Mouse (Mus musculus) left cerebral cortex, postnatal 14 days (tissue): Measurements from ENCODE around the gene Trpm5. TPM values are rescaled to one million over a fixed set of nuclear protein-coding genes. Genes with fewer than 3 reads are reported as not detected.
A peak's percentile ranks its signal among the peaks of the same experiment; 100 is the strongest.

Experiments
- DNase-seq, 2 experiments: peaks; one replicate each; pipeline ENCODE4 v3.0.0; 2021 to 2022; ENCODE audit warnings: low spot score in 2 of 2, mixed read lengths in 1 of 2
- intact Hi-C: fragments of 180-260 bp; cut with DNase I; formaldehyde crosslinking; loops from one replicate; pipeline ENCODE4 v1.15.1; 2025
- long read RNA-seq, 2 experiments: library from polyadenylated mRNA; stranded (forward); transcript quantifications; one replicate each; pipeline ENCODE4 v2.0.0; 2021
- total RNA-seq, 2 experiments: library from RNA; stranded (reverse); gene quantifications; 2 replicates each; pipeline ENCODE4 v1.2.3; 2021

The Trpm5 gene
- total RNA-seq = under 1 TPM in 1 of 2 experiments, not detected in 1; 0.19 TPM
- long read RNA-seq, experiment 1 = 0 reads
- long read RNA-seq, experiment 2, partial matches to known transcripts = 0 of 1 reads
- long read RNA-seq, experiment 2, other reads (novel, unspliced or antisense) = 1 of 1 reads

DNA sequence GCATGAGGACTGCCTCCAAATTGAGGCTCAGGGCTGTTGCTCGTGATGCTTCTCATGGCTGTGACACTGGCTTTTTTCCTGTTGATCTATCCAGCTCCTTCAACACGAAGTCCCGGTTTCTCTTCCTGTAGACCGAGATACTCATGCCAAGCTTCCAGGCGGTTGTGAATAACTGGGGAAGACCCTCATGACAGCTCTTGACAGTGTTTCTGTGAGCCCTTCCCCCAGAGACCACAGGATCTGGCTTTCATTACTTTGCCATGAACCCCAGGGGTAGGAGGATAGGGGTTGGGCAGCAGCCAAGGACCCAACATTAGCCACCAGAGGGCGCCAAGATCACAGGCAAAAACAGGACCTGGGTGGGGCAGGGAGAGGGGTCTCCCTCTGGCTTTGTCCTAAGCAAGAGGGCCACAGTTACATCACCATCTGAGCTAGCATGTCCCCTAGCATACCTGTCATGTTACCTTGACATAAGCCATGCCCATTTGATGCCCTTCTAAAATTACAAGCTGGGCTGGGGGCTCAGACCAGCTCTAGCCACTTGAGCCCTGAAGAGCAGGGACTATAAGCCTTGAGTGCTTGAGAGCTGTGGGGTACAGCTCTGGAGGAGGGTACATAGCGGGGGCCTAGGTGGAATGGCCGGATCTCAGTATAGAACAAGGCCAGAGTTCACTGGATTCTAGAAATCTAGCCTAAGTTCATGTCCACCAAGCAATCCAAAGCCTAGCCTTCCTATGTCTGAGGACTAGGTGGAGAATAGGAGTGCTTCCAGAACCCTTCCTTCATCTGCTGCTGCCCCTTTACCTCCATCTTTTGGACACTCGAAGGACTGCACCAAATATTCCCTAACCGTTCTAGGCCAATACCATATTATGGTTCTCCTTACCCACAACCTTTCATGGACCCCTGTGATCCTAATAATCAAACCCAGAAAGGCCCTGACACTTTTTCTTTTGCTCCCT is at the start of gene Trpm5:
Gene Trpm5, minus strand, starts transcription at position 51 of the 962 bp plus-strand sequence.
- intact Hi-C loops = loop anchor here (2.0 kb wide), 1 partner anchor 44 kb away; no protein-coding TSS in a partner anchor
- peak; percentile 37 to 39 for DNase-seq

DNA sequence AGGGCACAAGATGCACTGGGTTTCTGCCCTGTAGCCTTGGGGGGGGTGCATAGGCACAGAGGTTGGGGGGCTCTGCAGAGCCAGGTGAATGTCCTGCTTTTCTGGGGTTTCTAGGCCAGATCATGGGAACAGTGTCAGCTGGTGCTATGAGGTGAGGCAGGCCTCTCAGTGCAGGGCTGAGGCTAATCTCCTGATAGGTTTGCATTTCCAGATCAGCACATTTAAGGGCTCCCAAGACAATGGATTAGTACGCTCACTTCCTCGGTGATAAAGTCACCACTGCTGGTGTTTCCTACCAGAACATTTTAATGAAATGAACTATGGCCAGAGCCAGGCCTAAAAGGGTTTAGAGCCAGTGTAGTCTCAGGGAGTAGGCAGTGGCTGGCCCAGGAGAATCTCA is 48.2 kb upstream of the Trpm5 start:
- DNase-seq = no peak
- intact Hi-C loops = no loop called here

DNA sequence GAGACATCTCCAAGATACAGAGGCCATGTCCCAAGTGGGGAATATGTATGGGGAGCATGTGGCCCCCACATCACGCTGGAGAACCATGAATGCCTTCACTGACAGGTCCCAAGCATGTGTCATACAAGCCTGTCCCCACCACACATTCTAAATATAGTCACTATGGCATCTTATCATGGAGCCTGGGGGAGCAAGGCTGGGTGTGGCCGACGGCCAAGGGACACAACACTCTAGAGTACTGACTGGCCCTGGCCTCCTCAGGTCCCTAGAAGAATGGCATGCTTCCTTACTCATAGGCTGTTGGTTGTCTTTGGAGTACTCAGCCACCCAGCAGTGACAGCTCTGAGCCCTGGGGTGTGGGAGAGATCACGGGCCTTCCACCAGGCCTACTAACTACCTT is 45.5 kb upstream of the Trpm5 start:
- no peak for DNase-seq
- intact Hi-C loops = loop anchor here (2.0 to 10.0 kb wide), 2 partner anchors 45 to 245 kb away; partner anchors contain the start of gene Trpm5

DNA sequence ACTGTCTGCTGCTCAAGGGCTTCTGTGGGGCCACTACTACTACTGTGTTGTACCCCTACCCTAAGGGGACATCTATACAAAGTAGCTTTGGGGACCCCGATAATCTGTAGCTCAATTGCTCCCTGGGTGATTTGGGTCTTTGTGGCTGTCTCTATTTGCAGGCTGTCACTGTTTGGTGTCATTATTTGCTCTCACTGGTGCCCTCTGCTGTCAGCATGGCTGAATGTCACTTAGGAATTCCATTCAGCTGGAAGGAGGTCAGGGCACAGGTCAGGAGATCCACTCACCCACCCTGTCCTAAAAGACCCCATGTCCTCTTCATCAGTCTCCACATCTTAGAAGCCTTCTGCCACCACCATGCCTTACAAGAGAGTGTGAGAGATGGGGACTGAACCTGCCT is 44.3 kb upstream of the Trpm5 start:
- DNase-seq = peak; percentile 30 to 50
- intact Hi-C loops = loop anchor here (2.0 to 10.0 kb wide), 2 partner anchors 44 to 244 kb away; partner anchors contain the start of gene Trpm5

DNA sequence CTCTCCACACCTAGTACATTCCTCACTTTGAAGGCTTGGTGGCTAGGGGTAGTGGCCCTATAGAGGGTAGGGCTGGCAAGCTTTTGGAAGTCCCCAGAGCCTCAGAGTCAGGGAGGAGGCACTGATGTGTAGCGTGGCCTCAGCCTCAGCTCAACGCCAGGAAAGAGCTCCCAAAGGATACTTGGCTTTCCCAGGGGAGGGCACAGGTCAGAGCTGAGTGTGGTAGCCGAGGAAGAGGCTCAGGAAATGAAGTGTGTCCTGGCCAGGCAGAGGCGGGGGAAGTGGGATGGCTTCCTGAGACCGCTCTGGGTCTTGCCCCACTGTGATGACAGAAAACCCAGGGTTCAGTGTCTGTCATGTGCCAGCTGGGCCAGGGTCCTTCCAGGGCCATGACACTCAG is 42.1 kb upstream of the Trpm5 start:
- no peak for DNase-seq
- intact Hi-C loops = loop anchor here (10.0 kb wide), 1 partner anchor 242 kb away; no protein-coding TSS in a partner anchor

DNA sequence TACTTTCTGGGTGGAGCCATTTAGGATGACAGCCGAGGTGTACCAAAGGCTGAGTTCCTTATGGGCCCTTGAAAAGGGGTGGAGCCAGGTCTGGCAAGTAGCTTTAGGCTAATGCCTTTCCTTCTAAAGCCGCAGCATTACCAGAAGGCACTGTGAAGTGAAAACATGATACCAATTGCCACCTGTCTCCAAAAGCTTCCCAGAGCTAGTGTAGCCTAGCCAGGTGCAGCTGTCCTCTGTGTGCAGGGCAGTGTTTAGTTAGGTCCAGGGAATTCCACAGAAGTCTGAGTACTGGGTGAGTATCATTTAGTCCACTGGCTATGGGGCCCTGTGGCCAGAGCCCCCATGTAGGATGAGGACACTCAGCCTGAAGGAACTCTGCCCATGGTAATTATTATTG is 41.7 kb upstream of the Trpm5 start:
- DNase-seq = no peak
- intact Hi-C loops = loop anchor here (10.0 kb wide), 1 partner anchor 241 kb away; no protein-coding TSS in a partner anchor

DNA sequence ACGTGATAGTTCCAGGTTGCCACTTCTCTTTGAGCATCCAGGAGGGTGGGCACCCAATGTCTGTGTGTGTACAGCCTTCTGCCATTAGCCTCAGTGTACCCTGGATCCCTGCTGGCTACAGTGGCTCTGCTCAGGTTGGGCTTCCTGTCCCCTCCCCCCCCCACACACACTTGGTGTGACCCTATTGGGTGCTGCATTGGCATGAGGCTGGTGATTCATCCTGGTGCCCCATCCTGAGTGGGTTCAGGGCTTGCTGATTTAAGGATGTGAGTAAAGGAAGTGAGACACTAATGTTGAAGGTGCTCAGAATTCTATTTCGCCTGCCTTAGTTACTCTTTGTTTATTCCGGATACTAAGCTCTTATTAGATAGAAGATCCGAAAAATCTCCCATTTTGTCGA is 38.4 kb upstream of the Trpm5 start:
- intact Hi-C loops = loop anchor here (10.0 kb wide), 1 partner anchor 238 kb away; no protein-coding TSS in a partner anchor
- DNase-seq = no peak

DNA sequence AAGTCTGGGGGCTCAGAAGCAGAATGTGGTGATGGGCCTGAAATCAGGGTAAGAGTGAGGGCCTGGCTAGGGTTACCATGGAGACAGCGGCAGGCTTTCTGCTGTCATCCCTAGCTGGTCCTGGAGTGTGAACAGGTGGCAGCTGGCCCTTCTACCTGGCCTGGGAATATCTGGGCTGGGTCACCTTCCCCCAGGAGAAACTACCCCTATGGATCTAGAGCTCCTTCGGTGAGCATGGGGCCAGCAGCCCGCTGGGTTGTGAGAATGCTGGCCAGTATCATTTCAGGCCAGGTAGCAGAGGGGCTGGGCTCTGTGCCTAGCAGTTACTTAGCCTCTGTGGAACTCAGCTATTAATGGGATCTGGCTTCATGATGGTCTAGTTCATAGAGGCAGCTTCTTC is 30.5 kb upstream of the Trpm5 start:
- intact Hi-C loops = no loop called here
- no peak for DNase-seq

DNA sequence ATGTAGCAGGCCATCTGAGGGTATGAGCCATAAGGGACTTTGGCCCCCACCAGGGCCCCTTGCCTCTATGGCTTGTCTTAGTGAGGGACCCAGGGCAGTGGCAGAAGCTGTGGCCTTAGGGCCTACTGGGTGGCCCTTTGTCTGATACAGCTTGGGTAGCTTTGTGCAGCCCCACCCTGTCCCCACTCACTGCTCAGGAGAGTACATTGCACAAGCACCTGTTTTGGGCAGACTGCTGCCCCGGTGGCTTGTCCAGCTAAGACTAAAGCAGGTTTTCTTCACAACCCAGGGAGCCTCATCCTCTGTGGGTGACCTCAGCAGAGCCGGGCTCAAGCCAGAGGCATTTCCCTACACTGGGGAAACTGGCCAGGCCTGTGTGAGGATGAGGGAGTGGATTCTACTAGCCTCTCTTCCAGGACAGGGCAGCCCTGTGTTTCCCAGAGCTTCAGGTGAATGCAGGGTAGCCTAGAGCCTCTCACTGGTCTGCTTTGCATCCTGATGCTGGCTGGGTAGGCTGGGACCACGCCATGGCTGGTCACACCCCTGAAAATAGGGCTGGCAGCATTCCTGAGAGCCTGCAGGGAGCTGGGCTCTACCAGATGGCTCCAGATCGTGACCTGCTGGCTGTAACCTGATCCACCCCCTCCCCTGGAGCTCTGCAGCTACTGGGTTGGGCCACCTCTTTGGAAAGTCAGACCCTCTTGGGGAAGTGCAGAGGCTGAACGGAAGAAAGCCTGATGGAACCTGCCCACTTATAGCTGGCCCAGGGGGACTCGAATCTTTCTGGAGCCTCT is 29.6 kb upstream of the Trpm5 start:
- intact Hi-C loops = no loop called here
- no peak for DNase-seq

DNA sequence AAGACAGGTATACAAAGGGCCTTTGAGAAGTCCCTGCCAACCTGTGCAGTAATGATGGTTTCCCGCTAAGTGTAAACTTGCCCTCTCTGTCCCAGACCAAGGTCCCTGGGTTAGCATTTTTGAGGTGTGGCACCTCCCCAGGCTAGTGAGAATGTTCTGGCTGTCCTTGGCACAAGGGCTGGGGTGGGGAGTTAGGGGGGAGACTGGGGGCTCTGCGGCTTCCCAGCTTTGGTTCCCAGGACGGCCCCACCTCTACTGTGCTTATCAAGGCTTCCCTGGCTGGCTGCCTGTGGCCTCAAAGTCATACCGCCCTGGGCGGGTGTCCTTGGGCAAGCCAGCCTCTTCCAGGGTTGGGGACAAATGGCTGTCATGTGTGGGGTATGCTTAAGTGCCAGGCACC is 27.7 kb upstream of the Trpm5 start:
- no peak for DNase-seq
- intact Hi-C loops = no loop called here

DNA sequence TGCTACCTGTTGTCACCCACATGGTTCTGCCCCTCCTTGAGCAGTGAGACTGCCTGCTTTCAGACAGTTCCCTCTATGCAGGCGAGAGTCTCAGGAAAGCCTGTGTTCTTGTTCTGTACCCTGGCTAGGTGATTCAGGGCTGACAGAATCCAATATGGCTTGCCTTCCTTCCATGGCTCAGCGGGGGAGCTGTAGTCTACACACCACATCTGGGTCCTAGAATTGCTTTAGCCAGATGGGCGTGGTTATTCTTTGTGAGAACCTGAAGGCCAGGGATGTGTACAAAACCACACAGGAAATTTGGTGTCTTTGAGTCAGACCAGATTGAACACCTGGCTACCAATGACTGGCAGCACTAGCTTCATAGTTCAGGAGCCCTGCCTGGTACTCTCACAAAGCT is 25.4 kb upstream of the Trpm5 start:
- intact Hi-C loops = no loop called here
- DNase-seq = no peak

DNA sequence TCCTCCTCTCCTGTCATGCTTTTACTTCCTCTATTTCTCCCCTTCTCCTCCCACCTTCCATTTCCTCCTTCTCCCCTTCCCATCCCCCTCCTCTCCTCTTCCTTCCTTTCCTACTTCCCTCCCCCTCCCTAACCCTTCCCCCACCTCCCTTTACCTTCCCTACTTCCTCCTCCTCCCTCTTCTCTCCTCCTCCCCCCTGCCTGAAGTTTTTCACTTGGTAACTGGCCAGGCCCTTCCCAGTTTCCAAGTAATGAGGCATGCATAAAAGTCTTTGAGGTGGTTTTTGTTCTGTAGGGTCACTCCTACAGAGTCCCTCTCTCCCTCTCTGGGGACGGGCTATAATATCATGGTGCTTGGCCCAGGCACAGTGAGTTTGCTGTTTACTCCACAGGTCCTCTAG is 25.0 kb upstream of the Trpm5 start:
- no peak for DNase-seq
- intact Hi-C loops = no loop called here

DNA sequence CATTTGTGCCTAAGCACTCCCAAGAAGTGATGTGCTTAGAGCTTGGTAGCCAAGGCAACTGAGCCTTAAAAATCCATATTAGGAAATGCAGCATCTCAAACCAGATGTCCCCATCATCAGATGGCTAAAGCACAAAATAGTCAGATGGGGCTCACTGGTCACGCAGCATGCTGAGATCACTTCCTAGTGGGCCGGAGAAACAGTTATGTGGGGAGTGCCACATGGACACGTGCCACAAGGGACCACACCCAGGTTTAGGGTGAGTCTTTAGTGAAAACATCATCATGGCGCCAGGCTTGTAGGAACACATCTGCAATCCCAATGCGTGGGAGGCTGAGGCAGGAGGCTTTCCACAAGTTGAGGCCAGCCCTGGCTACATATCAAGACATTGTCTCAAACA is 22.1 kb upstream of the Trpm5 start:
- intact Hi-C loops = no loop called here

DNA sequence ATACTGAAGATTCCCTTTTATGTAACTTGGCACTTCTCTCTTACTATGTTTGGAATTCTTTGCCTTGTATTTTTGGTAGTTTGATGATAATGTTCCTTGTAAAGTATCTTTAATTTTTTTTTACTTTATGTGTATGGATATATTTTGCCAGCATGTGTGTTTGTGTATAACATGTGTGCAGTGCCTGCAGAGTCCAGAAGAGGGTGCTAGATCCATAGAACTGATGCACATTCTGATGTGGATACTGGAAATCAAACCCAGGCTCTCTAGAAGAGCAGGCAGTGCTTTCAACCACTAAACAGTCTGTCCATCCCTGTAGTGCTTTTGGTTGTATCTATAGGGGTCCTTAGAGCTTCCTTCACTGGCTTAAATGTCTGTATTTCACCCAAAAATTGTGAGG is 20.3 kb upstream of the Trpm5 start:
- intact Hi-C loops = no loop called here
- no peak for DNase-seq

More for the DNA sequence above, 22.1 kb upstream of the Trpm5 start:
- no peak for DNase-seq

DNA sequence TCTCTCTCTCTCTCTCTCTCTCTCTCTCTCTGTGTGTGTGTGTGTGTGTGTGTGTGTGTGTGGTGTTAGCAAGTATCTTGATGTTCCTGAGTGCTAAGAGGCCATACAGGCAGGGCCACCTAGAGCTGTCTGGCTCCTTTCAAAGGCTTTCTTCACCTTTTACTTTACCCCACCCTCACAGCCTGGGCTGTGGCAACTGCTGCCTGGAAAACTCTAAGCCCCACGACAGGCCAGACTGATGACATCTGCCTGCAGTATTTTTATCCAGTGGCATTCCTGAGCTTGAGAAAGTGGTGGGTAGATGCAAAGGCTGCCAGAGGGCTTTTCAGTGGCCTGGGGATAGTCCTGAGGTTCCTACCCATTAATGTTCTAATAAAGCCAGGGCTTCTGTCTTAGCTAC is 18.0 kb upstream of the Trpm5 start:
- intact Hi-C loops = no loop called here

DNA sequence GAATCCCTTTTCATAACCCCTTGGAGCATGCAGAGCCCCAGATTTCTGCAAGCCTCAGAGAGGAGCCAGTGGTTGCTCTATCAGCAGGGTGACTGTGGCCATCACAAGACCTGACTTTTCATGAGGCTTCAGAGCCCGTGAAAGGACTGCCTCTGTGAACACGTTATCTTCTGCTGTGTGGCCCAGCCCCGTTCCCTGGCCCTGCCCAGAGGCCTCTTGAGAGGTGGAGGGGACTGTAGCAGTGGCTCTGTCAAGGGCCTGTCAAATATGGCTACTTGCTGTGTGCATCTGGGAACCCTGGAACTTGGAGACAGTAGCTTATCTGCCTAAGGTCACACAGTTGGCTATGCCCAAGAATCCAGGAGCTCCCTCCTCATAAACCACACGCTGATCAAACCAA is 17.3 kb upstream of the Trpm5 start:
- no peak for DNase-seq
- intact Hi-C loops = no loop called here

More for the DNA sequence above, 18.0 kb upstream of the Trpm5 start:
- DNase-seq = no peak

DNA sequence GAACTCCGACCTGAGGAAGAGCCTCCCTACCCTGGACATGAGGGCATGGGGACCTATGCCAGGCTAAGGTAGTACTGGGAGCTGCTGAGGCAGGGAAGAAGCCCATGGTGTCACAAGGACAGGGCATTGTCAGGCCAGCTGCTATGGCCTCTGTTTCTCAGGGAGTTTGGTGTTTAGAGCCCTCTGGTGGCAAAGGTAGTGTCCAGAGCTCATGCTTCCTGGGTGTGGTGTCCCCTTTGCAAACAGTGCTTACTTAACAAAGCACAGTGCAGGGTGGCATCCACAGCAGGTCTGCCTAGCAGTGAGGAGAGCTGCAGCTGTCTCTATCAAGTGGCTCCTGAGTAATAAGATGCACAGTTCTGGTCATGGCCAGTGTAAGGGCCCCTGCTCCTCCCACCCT is 16.4 kb upstream of the Trpm5 start:
- intact Hi-C loops = no loop called here

DNA sequence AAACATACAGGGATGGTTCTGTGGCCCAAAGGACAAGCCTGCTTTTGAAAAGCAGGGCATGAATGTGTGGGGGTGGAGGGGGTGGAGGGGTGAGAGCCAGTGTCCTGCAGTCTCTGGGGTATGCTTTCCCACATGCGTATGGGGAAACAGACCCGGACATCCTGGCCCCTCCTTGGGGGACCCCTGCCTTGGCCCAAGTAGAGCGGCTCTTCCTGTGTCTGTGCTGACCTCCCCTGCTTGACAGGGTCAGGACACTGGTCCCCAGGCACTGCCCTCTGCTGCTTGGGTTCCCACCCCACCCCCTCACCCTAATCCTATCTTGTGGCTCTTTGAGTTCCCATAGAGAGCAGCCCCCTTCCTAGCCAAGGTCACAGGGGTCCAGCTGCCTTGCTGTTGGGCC is 15.3 kb upstream of the Trpm5 start:
- intact Hi-C loops = no loop called here
- no peak for DNase-seq

More for the DNA sequence above, 16.4 kb upstream of the Trpm5 start:
- no peak for DNase-seq

DNA sequence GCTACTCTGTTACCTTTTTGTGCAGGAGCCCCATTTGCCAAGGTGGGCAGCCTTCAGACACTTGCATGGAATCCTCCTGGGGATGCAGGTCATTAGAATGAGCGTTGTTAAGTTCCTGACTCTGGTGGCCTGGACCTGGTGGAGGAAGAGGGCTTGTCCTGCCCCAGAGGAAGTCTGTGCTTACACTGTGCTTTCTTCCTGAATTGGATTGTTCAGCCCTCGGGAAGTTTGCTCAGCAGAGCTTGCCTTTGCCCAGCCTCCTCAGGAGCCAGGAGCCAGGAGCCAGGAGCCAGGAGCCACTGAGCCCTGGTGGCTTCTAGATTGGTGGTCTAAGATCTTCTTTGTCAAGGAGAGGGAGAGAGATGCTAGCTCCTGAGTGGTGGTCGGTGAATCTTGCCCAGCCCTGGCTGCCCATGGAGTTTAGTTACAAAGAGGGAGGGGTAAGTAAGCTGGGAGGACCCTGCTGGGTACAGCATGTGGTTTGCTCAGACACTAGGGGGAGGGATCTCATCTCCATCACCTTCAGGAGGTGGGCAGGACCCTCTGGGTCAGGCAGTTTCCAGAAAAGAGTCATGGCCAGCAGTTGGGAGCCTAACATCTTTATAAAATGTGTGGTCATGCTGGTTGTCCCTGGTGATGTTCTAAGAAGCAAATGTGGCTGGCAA is 14.7 kb upstream of the Trpm5 start:
- DNase-seq = no peak

More for the DNA sequence above, 14.7 kb upstream of the Trpm5 start:
- intact Hi-C loops = no loop called here
